Mouse (Mus musculus): ENCODE results near the gene Pou2f2.

GRCm38 (mm10) chr7:25190806-25191205 is 11.3 kb upstream of the Pou2f2 start:
- TF ChIP-seq CTCF (IDR thresholded peaks at IDR 0.05; ENCODE audit: low read depth), result no peak
- no peak for TF ChIP-seq EP300 (IDR thresholded peaks at IDR 0.05; ENCODE audit: low read depth)
